Mouse (Mus musculus): ENCODE measurements around the gene Gm10271. TPM values are rescaled to one million over a fixed set of nuclear protein-coding genes. Genes with fewer than 3 reads are reported as not detected.

The Gm10271 gene
- polyA plus RNA-seq, 1 experiment from 2014 or later: not detected

GRCm38 (mm10) chr10:116957867-116958551 lies 14.4 kb downstream of the Gm10271 start:
- DNase-seq (ENCODE audit: low read depth, low spot score) (peak; percentile 54), ATAC-seq (peak; percentile 97)
- POLR2A ChIA-PET: no interaction called here
- in situ Hi-C loops (cut with MboI; ENCODE audit: low pct_unique_long_range_greater_than_20kb): no loop called here
- no peaks in the 10 kb centered on the region for H3K27me3 ChIP-seq
- CTCF ChIA-PET: interaction anchor here (0.9 to 1.2 kb wide), 3 partner anchors 8 to 24 kb away, joined by 3 read pairs; no protein-coding TSS in a partner anchor
- no peak for TF ChIP-seq CTCF (IDR thresholded peaks at IDR 0.05)

- no peak for TF ChIP-seq CTCF (IDR thresholded peaks at IDR 0.05)
- no peaks in the 10 kb centered on the region for H3K27me3 ChIP-seq
- DNase-seq (ENCODE audit: low read depth, low spot score): no peak
- ChIA-PET CTCF (interaction anchor here (0.9 kb wide), 1 partner anchor 9 kb away, joined by 3 read pairs; no protein-coding TSS in a partner anchor), POLR2A (interaction anchor here (0.8 kb wide), 1 partner anchor 39 kb away, joined by 3 read pairs; no protein-coding TSS in a partner anchor)
- in situ Hi-C loops (cut with MboI; ENCODE audit: low pct_unique_long_range_greater_than_20kb): no loop called here
- ATAC-seq: no peak
Measured at GRCm38 (mm10) chr10:116956483-116957158, 15.8 kb downstream of the Gm10271 start.

DNA sequence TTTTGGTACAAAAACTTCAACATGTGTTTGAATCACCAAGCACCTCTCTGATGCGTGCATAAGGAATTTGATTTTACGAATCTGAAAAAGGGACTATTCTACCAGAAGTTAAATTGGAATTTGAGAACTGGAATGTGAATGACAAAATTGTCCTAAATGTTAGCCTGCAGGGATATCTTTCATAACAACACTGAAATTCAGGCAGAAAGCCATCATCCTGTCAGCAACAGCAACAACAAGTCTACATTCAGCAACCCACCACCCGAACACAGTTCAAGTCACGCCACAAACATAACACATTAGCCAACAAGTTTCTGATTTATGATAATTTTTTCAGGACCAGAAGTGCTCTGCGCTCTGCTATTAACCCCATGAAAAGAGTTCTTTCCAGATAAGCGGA lies 17.2 kb downstream of the Gm10271 start:
- ATAC-seq: no peak
- in situ Hi-C loops (cut with MboI; ENCODE audit: low pct_unique_long_range_greater_than_20kb): no loop called here
- TF ChIP-seq CTCF (IDR thresholded peaks at IDR 0.05): no peak
- no peak for DNase-seq (ENCODE audit: low read depth, low spot score)
- POLR2A ChIA-PET: no interaction called here
- CTCF ChIA-PET: no interaction called here
- no peaks in the 10 kb centered on the region for H3K27me3 ChIP-seq

DNA sequence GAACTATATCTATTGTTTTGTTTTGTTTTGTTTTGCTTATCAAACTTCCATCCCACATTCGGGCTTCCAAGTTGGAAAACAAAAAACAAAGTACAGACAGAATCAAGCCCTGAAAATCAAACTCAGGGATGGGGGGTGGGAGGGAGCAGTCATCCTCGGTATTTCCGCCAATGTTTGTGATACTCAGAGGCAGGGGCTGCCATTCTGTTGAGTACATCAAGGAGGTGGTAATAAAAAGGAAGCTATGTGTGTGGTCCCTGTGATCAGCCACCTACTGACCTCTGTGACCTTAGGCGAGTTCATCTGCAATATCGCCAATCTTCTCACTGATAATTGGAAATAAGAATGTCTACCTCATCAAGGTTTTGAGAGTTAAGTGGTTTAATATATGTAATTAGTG lies 21.5 kb downstream of the Gm10271 start:
- POLR2A ChIA-PET: interaction anchor here (1.1 kb wide), 1 partner anchor 14 kb away, joined by 4 read pairs; no protein-coding TSS in a partner anchor
- ATAC-seq (no peak), DNase-seq (ENCODE audit: low read depth, low spot score) (no peak)
- no peaks in the 10 kb centered on the region for H3K27me3 ChIP-seq
- TF ChIP-seq CTCF (IDR thresholded peaks at IDR 0.05): no peak
- CTCF ChIA-PET: interaction anchor here (0.5 to 1.4 kb wide), 7 partner anchors 13 to 395 kb away, joined by 3 to 4 read pairs (median 3); no protein-coding TSS in a partner anchor
- in situ Hi-C loops (cut with MboI; ENCODE audit: low pct_unique_long_range_greater_than_20kb): no loop called here

DNA sequence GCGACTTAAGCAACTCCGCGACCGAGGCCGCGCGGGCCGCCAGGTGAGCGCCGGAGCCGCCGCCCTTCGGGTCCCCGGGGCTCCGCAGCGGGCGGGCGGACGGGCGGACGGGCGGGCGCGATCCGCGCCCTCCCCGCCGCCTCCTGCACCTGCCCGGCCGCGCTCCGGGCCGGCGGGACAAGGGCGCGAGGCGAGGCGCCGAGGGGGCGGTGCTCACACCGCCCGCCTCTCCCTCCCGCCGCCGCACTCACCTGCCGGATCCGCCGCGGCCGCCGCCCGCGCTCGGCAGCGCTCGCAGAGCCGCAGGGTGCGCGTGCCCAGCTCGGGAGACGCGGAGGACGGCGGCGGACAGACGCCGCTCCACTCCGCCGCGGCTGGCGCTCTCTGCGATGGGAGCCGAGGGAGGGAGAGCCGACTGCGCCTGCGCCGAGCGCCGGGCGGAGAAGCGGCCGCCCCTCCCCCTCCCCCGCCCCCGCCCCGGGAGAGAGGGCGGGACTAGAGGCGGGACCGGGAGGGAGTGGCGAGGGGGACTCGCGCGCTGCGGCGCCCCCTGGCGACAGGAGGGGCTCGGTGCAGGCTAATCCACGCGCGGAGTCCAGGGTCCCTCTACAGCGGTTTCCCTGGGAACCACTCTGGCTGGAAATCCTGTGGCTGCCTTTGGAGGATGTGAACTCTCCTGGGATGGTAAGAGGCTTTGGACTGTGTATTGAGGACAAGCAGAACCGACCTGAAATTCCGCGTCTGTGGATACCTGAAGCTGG lies 22.2 kb downstream of the Gm10271 start, which contains the start of gene Rab3ip:
Rab3ip (minus strand) TSS at position 761 of the 761 bp plus-strand sequence.
- ChIA-PET CTCF (interaction anchor here (0.6 to 1.4 kb wide), 6 partner anchors 14 to 394 kb away, joined by 3 to 4 read pairs (median 3); no protein-coding TSS in a partner anchor), POLR2A (interaction anchor here (1.1 kb wide), 1 partner anchor 15 kb away, joined by 4 read pairs; no protein-coding TSS in a partner anchor)
- in situ Hi-C loops (cut with MboI; ENCODE audit: low pct_unique_long_range_greater_than_20kb): no loop called here
- DNase-seq (ENCODE audit: low read depth, low spot score): no peak
- ATAC-seq: peak; percentile 72
- TF ChIP-seq CTCF (IDR thresholded peaks at IDR 0.05): peak; percentile 99
- no peaks in the 10 kb centered on the region for H3K27me3 ChIP-seq

DNA sequence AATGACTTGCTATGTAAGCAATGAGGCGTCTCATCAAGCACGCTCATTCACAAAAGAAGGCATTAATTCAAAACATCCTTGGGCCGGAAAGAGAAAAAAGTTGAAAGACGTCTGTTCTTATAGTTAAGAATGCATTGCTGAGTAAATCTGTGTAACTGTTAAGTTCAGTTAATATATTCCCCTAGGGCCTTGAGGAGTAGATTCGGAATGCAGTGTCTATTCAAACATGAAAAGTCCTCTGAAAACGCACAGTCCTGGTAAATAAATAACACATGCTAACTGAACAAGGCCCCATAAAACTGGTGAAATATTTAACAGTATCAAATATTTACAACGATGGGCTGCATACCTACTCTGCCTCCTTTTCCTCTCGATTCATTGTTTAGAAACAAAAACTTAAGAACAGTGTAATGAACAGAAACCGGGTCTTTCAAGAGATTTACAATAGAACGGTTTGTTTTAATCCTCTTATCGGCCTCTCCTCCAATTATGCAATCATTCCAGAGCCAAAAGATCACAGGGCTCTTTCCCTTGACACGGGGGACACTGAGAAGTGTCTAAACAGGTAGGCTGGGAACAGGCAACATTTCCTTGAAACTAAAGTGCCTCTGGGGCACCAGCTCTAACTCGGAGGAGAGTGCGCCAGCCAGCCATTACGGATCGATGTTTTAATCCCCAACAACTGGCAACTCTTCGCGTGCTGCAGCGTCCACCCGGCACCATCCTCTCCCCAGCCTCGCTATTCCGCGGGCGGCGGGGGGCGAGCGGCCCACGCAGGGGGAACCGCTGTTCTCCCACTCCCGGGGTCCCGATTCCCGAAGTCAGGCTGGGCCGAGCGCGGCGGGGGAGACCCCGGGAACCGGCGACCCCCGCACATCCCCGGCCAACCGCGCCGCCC lies 23.0 kb downstream of the Gm10271 start:
- DNase-seq (ENCODE audit: low read depth, low spot score) (peak; percentile 57), ATAC-seq (peak; percentile 41)

DNA sequence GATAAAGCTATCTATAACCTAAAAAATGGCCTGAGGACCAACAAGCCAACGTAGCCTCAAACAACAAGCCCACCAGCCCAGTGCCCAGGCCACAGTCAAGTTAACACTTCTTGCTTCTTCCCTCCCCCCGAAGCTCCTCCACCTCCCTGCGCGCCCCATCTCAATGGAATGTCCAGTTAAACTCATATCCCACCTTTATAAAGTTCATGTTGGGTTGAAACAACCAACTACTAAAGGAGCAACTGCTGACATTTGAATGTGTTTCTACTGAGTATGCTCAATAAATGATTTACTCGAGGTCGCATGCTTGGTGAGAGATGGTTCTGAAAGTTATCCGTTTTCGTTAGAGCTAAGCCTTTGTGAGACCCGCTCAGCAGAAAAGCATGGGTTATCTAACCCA lies 24.0 kb downstream of the Gm10271 start:
- in situ Hi-C loops (cut with MboI; ENCODE audit: low pct_unique_long_range_greater_than_20kb): loop anchor here (5.0 to 25.0 kb wide), 2 partner anchors 79 to 264 kb away; partner anchors contain the start of gene Yeats4
- no peaks in the 10 kb centered on the region for H3K27me3 ChIP-seq
- no peak for TF ChIP-seq CTCF (IDR thresholded peaks at IDR 0.05)
- DNase-seq (ENCODE audit: low read depth, low spot score): no peak
- ChIA-PET POLR2A (interaction anchor here (1.0 to 1.1 kb wide), 3 partner anchors 11 to 57 kb away, joined by 3 to 4 read pairs (median 3); no protein-coding TSS in a partner anchor), CTCF (interaction anchor here (0.7 to 3.3 kb wide), 10 partner anchors 10 to 92 kb away, joined by 3 to 11 read pairs (median 3); no protein-coding TSS in a partner anchor)
- no peak for ATAC-seq

More for the DNA sequence above, 23.0 kb downstream of the Gm10271 start:
- H3K27me3 ChIP-seq: no peaks in the 10 kb centered on the region
- ChIA-PET POLR2A (interaction anchor here (1.0 to 1.1 kb wide), 2 partner anchors 43 to 56 kb away, joined by 3 read pairs; no protein-coding TSS in a partner anchor), CTCF (interaction anchor here (1.4 to 2.7 kb wide), 3 partner anchors 79 to 98 kb away, joined by 3 to 7 read pairs (median 3); no protein-coding TSS in a partner anchor)
- TF ChIP-seq CTCF (IDR thresholded peaks at IDR 0.05): no peak
- in situ Hi-C loops (cut with MboI; ENCODE audit: low pct_unique_long_range_greater_than_20kb): loop anchor here (5.0 to 25.0 kb wide), 2 partner anchors 78 to 263 kb away; partner anchors contain the start of gene Yeats4

GRCm38 (mm10) chr10:116944940-116945339 lies 27.5 kb downstream of the Gm10271 start:
- H3K27me3 ChIP-seq: no peaks in the 10 kb centered on the region
- CTCF ChIA-PET: interaction anchor here (1.1 to 3.3 kb wide), 9 partner anchors 11 to 94 kb away, joined by 3 to 11 read pairs (median 4); no protein-coding TSS in a partner anchor
- ATAC-seq: no peak
- no peak for TF ChIP-seq CTCF (IDR thresholded peaks at IDR 0.05)
- in situ Hi-C loops (cut with MboI; ENCODE audit: low pct_unique_long_range_greater_than_20kb): loop anchor here (5.0 to 25.0 kb wide), 2 partner anchors 82 to 267 kb away; partner anchors contain the start of gene Yeats4
- DNase-seq (ENCODE audit: low read depth, low spot score): no peak
- POLR2A ChIA-PET: interaction anchor here (0.5 to 0.6 kb wide), 2 partner anchors 371 to 757 kb away, joined by 3 to 4 read pairs; no protein-coding TSS in a partner anchor
